Mouse (Mus musculus): ENCODE results near the gene Mrps36. TPM values are rescaled to one million over a fixed set of nuclear protein-coding genes. Genes with fewer than 3 reads are reported as not detected.
A peak's percentile ranks its signal among the peaks of the same experiment; 100 is the strongest.
"Not testable (repeated sequence)": the region's sequence is repeated elsewhere in the genome, so short reads cannot be mapped to it uniquely, and the experiment has no call there.

Gene Mrps36
- total and polyA plus RNA-seq, 3 experiments, result 161 to 206 (median 185) TPM

GRCm38 (mm10) chr13:100731462-100732046, 12.9 kb downstream of the Mrps36 start:
- not testable (repeated sequence) for H3K4me1 ChIP-seq (ENCODE audit: control insufficient read depth, insufficient read depth, low read length); H3K27ac ChIP-seq; DNase-seq; H3K79me2 ChIP-seq (replicated peaks; ENCODE audit: control insufficient read depth, insufficient read depth, low read length); H3K4me3 ChIP-seq; H3K27me3 ChIP-seq (ENCODE audit: control insufficient read depth, insufficient read depth, low read length); H3K9ac ChIP-seq (ENCODE audit: low read depth, low read length)
- peaks cover 19% of the 10 kb centered on the region for H3K36me3 ChIP-seq (ENCODE audit: control insufficient read depth, insufficient read depth, low read length)
- 94% methylated on average over 6 of the region's 6 CpGs for WGBS
- 0 out of 2 replicates have a peak, but pooled peaks have one; percentile 1 for TF ChIP-seq CTCF (IDR thresholded peaks at IDR 0.05)
- intact Hi-C loops (cut with DNase I), result loop anchor here (1.0 to 5.0 kb wide), 2 partner anchors 13 to 79 kb away; partner anchors contain the start of genes Ak6, Mrps36, Rad17 and Taf9

GRCm38 (mm10) chr13:100730861-100731176, 13.6 kb downstream of the Mrps36 start, which contains the start of gene Cdk7:
Gene Cdk7 (minus strand): TSS chr13:100730939.
- Histone ChIP-seq H3K9ac (ENCODE audit: low read depth, low read length) (peak within 1 kb of the TSS; percentile 89), H3K4me3 (peak within 1 kb of the TSS; percentile 56), H3K27ac (peak within 1 kb of the TSS; percentile 89), H3K36me3 (ENCODE audit: control insufficient read depth, insufficient read depth, low read length) (peaks cover 22% of the 10 kb centered on the region), H3K27me3 (ENCODE audit: control insufficient read depth, insufficient read depth, low read length) (no peaks in the 10 kb centered on the region; the same call in 1 of the 2 replicates), H3K4me1 (ENCODE audit: control insufficient read depth, insufficient read depth, low read length) (peaks cover 11% of the 10 kb centered on the region), H3K79me2 (replicated peaks; ENCODE audit: control insufficient read depth, insufficient read depth, low read length) (peaks cover 3% of the 10 kb centered on the region)
- WGBS, result 0% methylated on average over 19 of the region's 19 CpGs
- peak; percentile 94 to 96 for DNase-seq
- intact Hi-C loops (cut with DNase I), result loop anchor here (1.0 to 5.0 kb wide), 2 partner anchors 13 to 79 kb away; partner anchors contain the start of genes Ak6, Mrps36, Rad17 and Taf9
- TF ChIP-seq CTCF (IDR thresholded peaks at IDR 0.05), result no peak
- peak; percentile 81 for TF ChIP-seq POLR2A (IDR thresholded peaks at IDR 0.05; ENCODE audit: insufficient read depth, low read depth, low read length)
- peak; percentile 86 for TF ChIP-seq EP300 (IDR thresholded peaks at IDR 0.05; ENCODE audit: insufficient read depth, low read depth, low read length)

GRCm38 (mm10) chr13:100730153-100730860, 14.2 kb downstream of the Mrps36 start:
- DNase-seq, result peak; percentile 9 to 32
- peak overlapping the region; percentile 89 for H3K27ac ChIP-seq
- no peaks in the 10 kb centered on the region; the same call in 1 of the 2 replicates for H3K27me3 ChIP-seq (ENCODE audit: control insufficient read depth, insufficient read depth, low read length)
- H3K36me3 ChIP-seq (ENCODE audit: control insufficient read depth, insufficient read depth, low read length), result peaks cover 23% of the 10 kb centered on the region
- TF ChIP-seq POLR2A (IDR thresholded peaks at IDR 0.05; ENCODE audit: insufficient read depth, low read depth, low read length), result no peak
- H3K79me2 ChIP-seq (replicated peaks; ENCODE audit: control insufficient read depth, insufficient read depth, low read length), result peaks cover 3% of the 10 kb centered on the region
- H3K4me3 ChIP-seq, result peak overlapping the region; percentile 56
- H3K4me1 ChIP-seq (ENCODE audit: control insufficient read depth, insufficient read depth, low read length), result peaks cover 13% of the 10 kb centered on the region
- H3K9ac ChIP-seq (ENCODE audit: low read depth, low read length), result peak overlapping the region; percentile 89
- under 1% methylated on average over 30 of the region's 30 CpGs for WGBS
- intact Hi-C loops (cut with DNase I), result loop anchor here (5.0 kb wide), 1 partner anchor 78 kb away; the partner anchor contains the start of genes Ak6, Rad17 and Taf9

- H3K9ac ChIP-seq (ENCODE audit: low read depth, low read length); DNase-seq; H3K79me2 ChIP-seq (replicated peaks; ENCODE audit: control insufficient read depth, insufficient read depth, low read length); H3K27ac ChIP-seq; H3K4me3 ChIP-seq; intact Hi-C loops (cut with DNase I); H3K27me3 ChIP-seq (ENCODE audit: control insufficient read depth, insufficient read depth, low read length): not testable (repeated sequence)
- Histone ChIP-seq H3K36me3 (ENCODE audit: control insufficient read depth, insufficient read depth, low read length) (peaks cover 26% of the 10 kb centered on the region), H3K4me1 (ENCODE audit: control insufficient read depth, insufficient read depth, low read length) (peaks cover 15% of the 10 kb centered on the region)
- 86% methylated on average over 4 of the region's 4 CpGs for WGBS
Measured at GRCm38 (mm10) chr13:100728530-100728929, 15.9 kb downstream of the Mrps36 start.

- 44% methylated on average over 5 of the region's 5 CpGs for WGBS
- TF ChIP-seq POLR2A (IDR thresholded peaks at IDR 0.05; ENCODE audit: insufficient read depth, low read depth, low read length) (no peak), EP300 (IDR thresholded peaks at IDR 0.05; ENCODE audit: insufficient read depth, low read depth, low read length) (no peak), CTCF (IDR thresholded peaks at IDR 0.05) (no peak)
- Histone ChIP-seq H3K27ac (no peak overlapping the region), H3K36me3 (ENCODE audit: control insufficient read depth, insufficient read depth, low read length) (peaks cover 26% of the 10 kb centered on the region), H3K4me1 (ENCODE audit: control insufficient read depth, insufficient read depth, low read length) (peaks cover 15% of the 10 kb centered on the region), H3K27me3 (ENCODE audit: control insufficient read depth, insufficient read depth, low read length) (no peaks in the 10 kb centered on the region; the same call in 1 of the 2 replicates), H3K79me2 (replicated peaks; ENCODE audit: control insufficient read depth, insufficient read depth, low read length) (peaks cover 3% of the 10 kb centered on the region), H3K9ac (ENCODE audit: low read depth, low read length) (no peak overlapping the region), H3K4me3 (no peak overlapping the region)
- no peak for DNase-seq
- intact Hi-C loops (cut with DNase I), result no loop called here
Measured at GRCm38 (mm10) chr13:100728086-100728485, 16.4 kb downstream of the Mrps36 start.

GRCm38 (mm10) chr13:100725194-100725593, 19.3 kb downstream of the Mrps36 start:
- Histone ChIP-seq H3K79me2 (replicated peaks; ENCODE audit: control insufficient read depth, insufficient read depth, low read length) (peaks cover 3% of the 10 kb centered on the region), H3K4me1 (ENCODE audit: control insufficient read depth, insufficient read depth, low read length) (peaks cover 15% of the 10 kb centered on the region), H3K27ac (no peak overlapping the region), H3K4me3 (no peak overlapping the region), H3K36me3 (ENCODE audit: control insufficient read depth, insufficient read depth, low read length) (peaks cover 26% of the 10 kb centered on the region), H3K27me3 (ENCODE audit: control insufficient read depth, insufficient read depth, low read length) (no peaks in the 10 kb centered on the region; the same call in 1 of the 2 replicates), H3K9ac (ENCODE audit: low read depth, low read length) (no peak overlapping the region)
- intact Hi-C loops (cut with DNase I), result no loop called here
- no peak for DNase-seq
- 41% methylated on average over 10 of the region's 10 CpGs for WGBS
- no peak for TF ChIP-seq CTCF (IDR thresholded peaks at IDR 0.05)
- no peak for TF ChIP-seq POLR2A (IDR thresholded peaks at IDR 0.05; ENCODE audit: insufficient read depth, low read depth, low read length)
- TF ChIP-seq EP300 (IDR thresholded peaks at IDR 0.05; ENCODE audit: insufficient read depth, low read depth, low read length), result no peak
